8 mouse cellular contexts compared by ENCODE assay signal in the genomic region with DNA sequence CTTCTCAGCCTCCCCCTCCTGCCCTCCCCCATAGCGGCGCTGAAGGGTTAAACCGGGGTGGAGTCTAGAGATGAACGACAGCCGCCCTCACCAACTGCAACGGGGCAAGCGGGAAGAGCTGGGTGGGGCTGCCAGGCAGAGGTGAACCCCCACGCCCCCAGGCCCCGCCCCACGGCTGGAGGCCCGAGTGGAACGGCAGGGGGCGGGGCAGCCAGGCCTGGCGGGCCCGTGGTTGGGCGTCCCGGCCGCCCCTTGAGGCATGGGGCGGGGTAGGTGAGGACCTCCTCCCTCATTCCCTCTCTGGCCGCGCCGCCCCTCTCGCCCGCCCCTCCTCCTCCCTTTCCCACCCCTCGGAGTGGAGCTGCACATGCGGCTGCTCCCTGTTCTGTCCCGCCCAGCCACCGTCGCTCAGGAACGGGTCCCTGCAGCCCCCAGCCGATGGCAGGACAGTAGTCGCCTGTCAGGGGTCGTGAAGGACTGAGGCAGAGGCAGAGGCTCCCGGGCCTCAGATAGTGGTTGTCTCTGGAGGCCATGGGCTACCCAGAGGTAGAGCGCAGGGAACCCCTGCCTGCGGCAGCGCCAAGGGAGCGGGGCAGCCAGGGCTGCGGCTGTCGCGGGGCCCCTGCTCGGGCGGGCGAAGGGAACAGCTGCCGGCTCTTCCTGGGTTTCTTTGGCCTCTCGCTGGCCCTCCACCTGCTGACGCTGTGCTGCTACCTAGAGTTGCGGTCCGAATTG. TPM values are rescaled to one million over a fixed set of nuclear protein-coding genes. Genes with fewer than 3 reads are reported as not detected.
A peak's percentile ranks its signal among the peaks of the same experiment; 100 is the strongest.
DNase-seq lines count a peak whose midpoint lies in the region; ATAC-seq and TF ChIP-seq lines count a peak whose summit lies in the region.

Gene Eda, plus strand, starts transcription at position 357 of the 735 bp plus-strand sequence.

- no peak for TF ChIP-seq CTCF in lung, embryonic 14.5 days (IDR thresholded peaks at IDR 0.05; ENCODE audit: low read depth)

- peak within 1 kb of the TSS; percentile 70 for H3K4me2 ChIP-seq in lung, embryonic 14.5 days

- H3K4me1 ChIP-seq in lung, embryonic 14.5 days (ENCODE audit: insufficient read depth): no peaks in the 10 kb centered on the region; the same call in 1 of the 2 replicates

- no peaks in the 10 kb centered on the region for H3K36me3 ChIP-seq in lung, embryonic 14.5 days (ENCODE audit: insufficient read depth)

- H3K9me3 ChIP-seq in lung, embryonic 14.5 days (ENCODE audit: low read depth, low read length): no peaks in the 10 kb centered on the region

- peak; percentile 32 for DNase-seq in NIH3T3 (ENCODE audit: low read depth)
- DNase-seq in cerebellum, adult 9-10 months: peak; percentile 27
- peak; percentile 81 for DNase-seq in forelimb bud, embryonic 11.5 days (ENCODE audit: low read depth, low spot score)
- DNase-seq in heart, postnatal 4 days: peak; percentile 90
- DNase-seq in layer of hippocampus, adult 8-10 months (ENCODE audit: low spot score in 2 of 2): peak; percentile 64 to 67
- peak; percentile 92 for DNase-seq in lung, embryonic 14.5 days
- peak; percentile 62 for DNase-seq in ovary, postnatal 10 days (ENCODE audit: low spot score)
- peak; percentile 31 for DNase-seq in thymus, postnatal 0 days (ENCODE audit: low spot score)

- ATAC-seq in lung, embryonic 14.5 days (ENCODE audit: insufficient read depth): peak; percentile 97

- H3K27ac ChIP-seq in lung, embryonic 14.5 days (ENCODE audit: low read depth): no peak within 1 kb of the TSS; the same call in 1 of the 2 replicates

- H3K4me3 ChIP-seq in lung, embryonic 14.5 days (ENCODE audit: low read depth, low read length): peak within 1 kb of the TSS; percentile 51

- H3K27me3 ChIP-seq in lung, embryonic 14.5 days (ENCODE audit: insufficient read depth, low read length): no peaks in the 10 kb centered on the region

- H3K9ac ChIP-seq in lung, embryonic 14.5 days: peak within 1 kb of the TSS; percentile 49

- WGBS in lung, embryonic 14.5 days: 10% methylated on average over 35 of the region's 49 CpGs

RNA-seq across cellular contexts. Expression of gene Eda, which starts in this region (rescaled TPM):
- total RNA-seq in heart, postnatal 4 days (2021): 1 to 10 TPM; 6.7 to 6.8 TPM
- 1 to 10 TPM; 4.5 to 6.1 (median 5.3) TPM for total RNA-seq in layer of hippocampus, adult 8-10 months (2022)
- polyA plus RNA-seq in lung, embryonic 14.5 days (2014; fragmentation: Nextera tagmentation; extraction: Ambion mirVana): 3.6 and 4.0 TPM in 2 replicates
- polyA plus RNA-seq in thymus, postnatal 0 days (2015; fragmentation: Nextera tagmentation; extraction: Ambion mirVana): 0.17 and 0.39 TPM in 2 replicates

Comparison
In these comparisons a context has a peak if more than half of its experiments do, and no peak if none do; other contexts are left out.
1. Peak in DNase-seq in thymus, postnatal 0 days; RNA of the gene not detected or under 1 TPM.
2. DNase-seq: peak in every context shown above with its lines; median percentile 92 in lung, embryonic 14.5 days; 90 in heart, postnatal 4 days; 81 in forelimb bud, embryonic 11.5 days; 66 in layer of hippocampus, adult 8-10 months; 62 in ovary, postnatal 10 days; 32 in NIH3T3; 31 in thymus, postnatal 0 days; 27 in cerebellum, adult 9-10 months.